Mouse (Mus musculus) bone marrow, adult 2 months (tissue): ENCODE measurements around the gene Hesx1. TPM values are rescaled to one million over a fixed set of nuclear protein-coding genes. Genes with fewer than 3 reads are reported as not detected.
A peak's percentile ranks its signal among the peaks of the same experiment; 100 is the strongest.

Experiments
- H3K27ac ChIP-seq: fragments of 200-500 bp; 2 replicates; pipeline ENCODE4 v1.5.1; 2012; ENCODE audit warnings: low read depth, mild to moderate bottlenecking, control low read depth, inconsistent platforms, low read length; ENCODE audit not compliant: control insufficient read depth, poor library complexity, insufficient read depth
- H3K4me1 ChIP-seq: fragments of 200-500 bp; 2 replicates; pipeline ENCODE4 v1.6.1; 2011; ENCODE audit warnings: low read length; ENCODE audit not compliant: control insufficient read depth, insufficient read depth
- H3K4me3 ChIP-seq: fragments of 200-500 bp; replicated peaks from 2 replicates; pipeline ENCODE3; 2011; ENCODE audit warnings: mild to moderate bottlenecking, low read depth, low read length, control low read depth; ENCODE audit not compliant: control insufficient read depth
- CTCF ChIP-seq: fragments of 200-500 bp; IDR thresholded peaks from 2 replicates; pipeline ENCODE4 v1.5.1; 2011; ENCODE audit warnings: low read length, control low read depth; ENCODE audit not compliant: control insufficient read depth, insufficient read depth
- POLR2A ChIP-seq: fragments of 200-500 bp; IDR thresholded peaks from 2 replicates; pipeline ENCODE4 v1.6.1; 2011; ENCODE audit warnings: low read depth, mild to moderate bottlenecking, control low read depth, low read length, borderline replicate concordance; ENCODE audit not compliant: control insufficient read depth
- WGBS: fragments of 180-500 bp; shearing (Covaris S2); methylation state at CpG from one replicate; pipeline ENCODE4 v1.1.7; 2018; 5-methylcytosine and 5-hydroxymethylcytosine counted together
- polyA plus RNA-seq: library from polyadenylated mRNA; stranded (reverse); fragments of >200 nt; gene quantifications from 2 replicates; pipeline ENCODE4 v1.2.4, GENCODE M21; 2011; ENCODE audit warnings: low replicate concordance; ENCODE audit not compliant: missing spikeins, insufficient read depth, insufficient read length

Gene Hesx1
- polyA plus RNA-seq, 1 experiment, result not detected

DNA sequence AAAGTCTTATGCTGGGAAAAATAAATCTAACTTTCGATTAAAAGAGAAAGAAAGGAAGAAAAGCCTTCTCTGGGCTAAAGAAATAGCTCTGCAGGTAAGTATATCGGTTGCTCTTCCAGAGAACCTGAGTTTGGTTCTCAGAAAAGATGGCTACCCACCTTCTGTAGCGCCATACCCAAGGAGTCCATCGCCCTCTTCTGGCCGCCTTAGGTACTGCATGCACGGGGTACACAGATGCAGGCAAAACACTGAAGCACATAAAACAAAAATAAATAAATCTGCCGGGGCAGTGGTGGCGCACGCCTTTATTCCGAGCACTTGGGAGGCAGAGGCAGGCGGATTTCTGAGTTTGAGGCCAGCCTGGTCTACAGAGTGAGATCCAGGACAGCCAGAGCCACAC lies 28.7 kb downstream of the Hesx1 start:
- Histone ChIP-seq H3K27ac (no peak overlapping the region), H3K4me3 (no peak overlapping the region), H3K4me1 (no peaks in the 10 kb centered on the region; the same call in 1 of the 2 replicates)
- TF ChIP-seq CTCF (peak; percentile 83), POLR2A (no peak)
- WGBS, result 49% methylated on average over 11 of the region's 11 CpGs

- Histone ChIP-seq H3K27ac (no peak overlapping the region), H3K4me1 (no peaks in the 10 kb centered on the region), H3K4me3 (no peak overlapping the region)
- 21% methylated on average over 4 of the region's 4 CpGs for WGBS
- TF ChIP-seq POLR2A (no peak), CTCF (no peak)
These were observed 30.4 kb downstream of the Hesx1 start for GRCm38 (mm10) chr14:27024664-27025063.

DNA sequence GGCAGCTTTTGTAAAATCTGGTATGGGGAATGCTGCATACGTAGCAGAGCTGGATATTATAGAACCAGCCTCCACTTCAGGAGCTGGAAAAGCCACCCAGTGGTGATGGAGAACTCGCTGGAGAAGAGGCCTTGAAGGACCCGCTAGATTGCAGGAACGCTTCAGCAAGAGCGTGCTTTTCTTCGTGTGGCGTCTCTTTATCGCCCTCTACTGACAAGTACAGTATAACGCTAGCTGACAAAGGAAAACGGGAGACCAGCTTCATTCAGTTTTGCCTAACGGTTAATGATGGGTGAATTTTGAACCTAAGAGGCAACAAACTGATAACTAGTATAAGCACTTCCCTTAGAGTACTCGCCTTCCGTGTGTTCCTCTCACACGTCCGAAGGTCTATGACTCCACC lies 35.6 kb downstream of the Hesx1 start:
- Histone ChIP-seq H3K4me3 (no peak overlapping the region), H3K4me1 (no peaks in the 10 kb centered on the region), H3K27ac (no peak overlapping the region)
- TF ChIP-seq CTCF, result peak; percentile 46
- TF ChIP-seq POLR2A, result no peak
- 5% methylated on average over 15 of the region's 15 CpGs for WGBS

- no peak overlapping the region for H3K27ac ChIP-seq
- no peaks in the 10 kb centered on the region for H3K4me1 ChIP-seq
- TF ChIP-seq CTCF, result peak; percentile 68
- no peak for TF ChIP-seq POLR2A
- 47% methylated on average over 4 of the region's 4 CpGs for WGBS
- H3K4me3 ChIP-seq, result no peak overlapping the region
These were observed 36.9 kb downstream of the Hesx1 start for GRCm38 (mm10) chr14:27031142-27031541.

- no peak overlapping the region for H3K4me3 ChIP-seq
- TF ChIP-seq POLR2A (no peak), CTCF (no peak)
- WGBS, result 49% methylated on average over 1 of the region's 1 CpGs
- H3K27ac ChIP-seq, result no peak overlapping the region
- no peaks in the 10 kb centered on the region; the same call in 1 of the 2 replicates for H3K4me1 ChIP-seq
These were observed 43.3 kb downstream of the Hesx1 start for GRCm38 (mm10) chr14:27037513-27037912.

DNA sequence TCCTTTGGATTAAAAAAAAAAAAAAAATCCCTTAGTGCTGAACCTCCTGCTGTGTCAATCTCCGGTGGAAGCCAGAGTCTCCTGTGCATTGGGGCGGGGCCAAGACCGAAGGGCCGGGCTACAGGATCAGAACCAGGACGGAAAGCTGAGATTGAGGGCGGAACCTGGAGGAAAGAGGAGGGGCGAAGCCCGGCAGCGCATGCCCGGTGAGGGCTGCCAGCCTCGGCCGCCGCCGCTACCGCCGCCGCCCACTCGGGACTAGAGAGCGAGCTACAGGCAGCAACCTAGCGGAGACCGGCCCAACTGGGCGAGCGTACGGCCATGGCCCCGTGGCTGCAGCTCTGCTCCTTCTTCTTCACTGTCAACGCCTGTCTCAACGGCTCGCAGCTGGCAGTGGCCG lies 44.6 kb downstream of the Hesx1 start, which contains the start of gene Il17rd:
TSS of gene Il17rd (plus strand) at position 159 of the 400 bp plus-strand sequence.
- TF ChIP-seq CTCF, result no peak
- peak; percentile 5; the same call in 1 of the 2 replicates for TF ChIP-seq POLR2A
- Histone ChIP-seq H3K4me3 (peak within 1 kb of the TSS; percentile 59), H3K27ac (no peak within 1 kb of the TSS; the same call in 1 of the 2 replicates), H3K4me1 (peaks cover 1% of the 10 kb centered on the region; the same call in 1 of the 2 replicates)
- WGBS, result under 1% methylated on average over 29 of the region's 29 CpGs

DNA sequence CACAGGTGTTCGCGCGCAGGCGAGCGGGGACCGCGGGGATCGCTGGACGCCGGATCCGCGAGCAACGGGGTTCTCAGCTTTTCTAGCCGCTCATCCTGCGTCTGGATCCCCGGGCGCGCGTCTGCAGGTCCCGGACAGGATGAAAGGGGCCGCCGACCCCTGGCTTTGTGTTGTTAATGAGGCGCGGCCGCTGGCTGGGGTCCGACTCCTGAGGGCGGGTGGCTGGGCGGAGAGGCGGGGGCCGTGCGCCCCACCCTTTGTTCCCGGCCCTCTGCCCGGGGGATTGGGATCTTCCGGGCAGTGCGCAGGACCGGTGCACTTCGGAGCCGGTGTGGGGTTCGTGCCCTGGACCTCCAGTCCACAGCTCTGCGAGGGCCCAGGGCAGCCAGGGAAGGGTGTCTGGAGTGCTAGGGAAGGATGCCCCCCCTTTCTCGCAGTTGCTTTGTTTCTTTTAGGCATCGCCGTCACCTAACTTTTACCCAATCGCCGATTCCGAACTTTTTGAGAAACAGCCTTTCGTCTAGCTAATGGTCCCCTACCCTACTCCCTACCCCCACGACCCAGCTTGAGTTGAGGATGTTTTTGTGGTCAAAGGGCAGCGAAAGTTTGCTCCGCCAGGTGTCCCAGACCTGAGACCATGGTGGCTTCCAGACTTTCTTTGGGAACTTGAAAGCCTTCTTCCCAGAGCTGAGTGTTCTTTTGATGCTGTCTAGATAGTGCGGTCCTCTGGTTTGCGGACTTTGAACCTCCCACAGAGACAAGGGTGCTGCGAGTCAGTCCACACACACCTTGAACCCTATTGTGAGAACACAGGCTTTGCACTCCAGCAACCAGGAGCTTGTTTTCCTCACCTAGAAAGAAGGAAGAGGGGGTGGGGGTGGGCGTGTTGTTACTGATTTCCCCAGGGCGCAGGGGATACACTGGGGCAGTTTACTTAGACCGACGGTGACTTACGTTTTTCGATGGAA lies 45.3 kb downstream of the Hesx1 start:
- TF ChIP-seq CTCF, result no peak
- H3K27ac ChIP-seq, result no peak overlapping the region; the same call in 1 of the 2 replicates
- WGBS, result 2% methylated on average over 59 of the region's 59 CpGs
- no peak overlapping the region for H3K4me3 ChIP-seq
- H3K4me1 ChIP-seq, result peaks cover 1% of the 10 kb centered on the region; the same call in 1 of the 2 replicates

DNA sequence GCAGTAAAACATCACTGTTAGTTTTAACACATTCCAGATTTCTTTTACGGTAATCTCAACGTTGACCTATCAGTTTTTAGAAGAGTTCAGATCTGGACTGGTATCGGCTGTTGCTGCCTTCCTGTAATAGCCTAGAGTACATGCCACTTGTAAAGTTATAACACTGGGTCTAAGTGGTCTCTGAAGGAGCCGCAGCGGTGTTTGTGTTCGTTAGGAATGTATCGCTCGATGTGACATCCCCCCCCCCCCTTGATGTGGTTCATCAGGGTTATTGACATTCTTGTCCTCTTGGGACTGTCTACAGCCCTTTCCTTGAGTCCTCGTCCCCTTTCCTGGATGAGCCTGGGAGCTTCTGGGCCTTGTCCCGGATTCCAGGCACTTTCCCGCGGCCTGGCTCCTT lies 46.2 kb downstream of the Hesx1 start:
- Histone ChIP-seq H3K27ac (no peak overlapping the region), H3K4me3 (no peak overlapping the region), H3K4me1 (peaks cover 1% of the 10 kb centered on the region; the same call in 1 of the 2 replicates)
- WGBS, result 38% methylated on average over 12 of the region's 12 CpGs
- TF ChIP-seq POLR2A (no peak), CTCF (no peak)
